Mouse (Mus musculus) common myeloid progenitor, adult 5-6 weeks (primary cell): ENCODE results near the gene Fcgr1. TPM values are rescaled to one million over a fixed set of nuclear protein-coding genes. Genes with fewer than 3 reads are reported as not detected.

Source experiments
- ATAC-seq: replicated peaks from 2 replicates; pipeline ENCODE4 v1.8.0; 2016; ENCODE audit warnings: low read depth, mild to moderate bottlenecking, moderate TSS enrichment, inconsistent platforms; ENCODE audit not compliant: poor library complexity, severe bottlenecking
- total RNA-seq: library from RNA; stranded (forward); fragments of 200-1000, 187-1606 nt; gene quantifications from 2 replicates; pipeline ENCODE4 v1.2.3, GENCODE M21; 2017

Fcgr1 gene
- total RNA-seq, 1 experiment from 2014 or later: not detected

DNA sequence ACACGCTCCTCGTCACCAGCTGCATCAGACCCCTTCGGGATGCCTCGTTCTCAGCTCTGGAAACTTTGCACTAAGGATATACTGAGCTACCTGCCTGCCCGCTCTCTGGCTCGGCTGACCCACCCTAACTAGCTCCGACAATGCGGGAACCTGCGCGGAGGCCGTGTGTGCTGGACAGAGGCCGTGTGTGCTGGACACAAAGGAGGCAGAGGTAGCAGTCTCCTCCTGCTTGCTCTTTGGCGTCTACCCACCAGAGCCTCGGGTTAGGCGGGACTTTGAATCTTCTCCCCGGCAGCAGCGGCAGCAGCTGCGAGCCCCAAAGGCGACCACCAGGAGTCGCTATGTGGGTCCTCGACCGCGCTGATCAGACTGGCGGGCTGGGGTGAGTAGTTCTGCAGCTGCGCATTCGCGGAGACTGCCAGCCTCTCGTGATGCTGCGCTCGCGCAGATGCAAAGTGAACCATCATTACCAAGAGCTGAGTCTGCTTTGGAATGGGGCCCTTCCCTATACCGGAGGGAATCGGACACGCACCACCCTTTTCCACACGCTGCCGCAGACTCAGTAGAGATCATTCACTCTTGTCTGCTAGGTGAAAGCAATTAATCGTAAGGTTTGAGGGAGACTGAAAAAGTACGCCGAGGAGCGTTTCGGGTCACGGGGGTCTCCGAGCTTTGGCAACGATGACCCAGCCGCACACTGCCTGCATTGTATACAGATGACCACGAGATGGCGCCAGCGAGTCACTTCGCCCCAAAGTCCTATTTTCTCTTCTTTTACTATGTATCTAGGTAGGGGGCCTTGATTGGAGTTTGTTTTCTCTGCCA is 15.8 kb downstream of the Fcgr1 start:
- peak; percentile 88 for ATAC-seq

DNA sequence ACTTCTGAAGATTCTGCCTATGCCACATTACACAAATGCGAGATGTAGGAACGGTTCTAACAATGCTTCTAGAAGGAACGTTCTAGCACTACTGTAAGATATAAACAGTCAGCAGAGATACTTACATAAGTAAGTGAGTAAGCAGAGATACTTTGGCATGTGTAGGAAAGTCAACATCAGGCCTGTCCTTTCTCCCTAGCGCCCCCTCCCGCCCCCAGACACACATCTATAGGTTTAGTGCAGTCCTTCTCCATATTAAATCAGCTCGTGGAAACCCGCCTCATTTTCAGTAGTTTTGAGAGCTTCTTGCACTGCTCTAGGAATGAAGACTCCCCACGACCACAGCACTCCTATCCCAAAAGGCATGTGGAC is 16.4 kb downstream of the Fcgr1 start:
- peak; percentile 46; the same call in 1 of the 2 replicates for ATAC-seq

DNA sequence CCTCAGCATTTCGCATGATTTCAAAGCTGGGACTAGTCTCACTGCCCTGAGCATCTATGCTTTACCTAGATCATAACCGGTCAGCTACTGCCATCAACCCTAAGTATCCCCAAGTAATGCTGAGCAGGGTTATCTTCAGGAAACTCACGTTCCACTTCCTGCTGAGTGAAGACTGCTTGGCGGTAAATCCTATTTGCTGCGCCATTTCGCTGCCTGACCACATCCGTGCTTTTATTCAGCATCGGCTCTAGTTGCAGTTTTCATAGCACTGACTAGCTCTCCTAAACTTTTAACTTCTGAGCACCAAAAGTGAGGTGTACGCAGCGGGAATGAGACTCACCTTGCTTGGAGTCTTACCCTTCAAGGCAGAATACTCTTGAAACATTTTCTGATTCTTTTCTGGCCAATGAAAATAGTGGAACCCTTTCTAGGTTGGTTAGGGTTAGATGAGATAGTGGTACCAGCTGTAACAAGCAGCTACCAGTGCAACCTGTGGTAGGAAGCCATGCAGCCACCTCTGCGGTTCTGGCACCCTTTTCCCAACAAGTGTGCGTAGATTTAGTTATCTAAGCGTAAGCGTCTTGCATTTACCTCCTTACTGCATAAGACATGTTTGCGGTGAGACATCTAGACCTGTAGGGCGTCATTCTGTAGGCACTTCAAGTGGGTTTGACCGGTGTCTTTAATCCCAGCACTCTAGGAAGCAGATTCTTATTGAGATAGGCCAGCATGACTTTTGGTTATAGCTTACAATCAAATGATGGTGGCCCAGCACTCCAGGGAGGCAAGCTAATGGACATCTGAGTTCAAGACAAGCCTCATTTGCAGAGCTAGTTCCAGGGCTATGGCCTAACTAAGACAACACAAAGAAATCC is 19.9 kb downstream of the Fcgr1 start:
- ATAC-seq: peak; percentile 20; the same call in 1 of the 2 replicates

DNA sequence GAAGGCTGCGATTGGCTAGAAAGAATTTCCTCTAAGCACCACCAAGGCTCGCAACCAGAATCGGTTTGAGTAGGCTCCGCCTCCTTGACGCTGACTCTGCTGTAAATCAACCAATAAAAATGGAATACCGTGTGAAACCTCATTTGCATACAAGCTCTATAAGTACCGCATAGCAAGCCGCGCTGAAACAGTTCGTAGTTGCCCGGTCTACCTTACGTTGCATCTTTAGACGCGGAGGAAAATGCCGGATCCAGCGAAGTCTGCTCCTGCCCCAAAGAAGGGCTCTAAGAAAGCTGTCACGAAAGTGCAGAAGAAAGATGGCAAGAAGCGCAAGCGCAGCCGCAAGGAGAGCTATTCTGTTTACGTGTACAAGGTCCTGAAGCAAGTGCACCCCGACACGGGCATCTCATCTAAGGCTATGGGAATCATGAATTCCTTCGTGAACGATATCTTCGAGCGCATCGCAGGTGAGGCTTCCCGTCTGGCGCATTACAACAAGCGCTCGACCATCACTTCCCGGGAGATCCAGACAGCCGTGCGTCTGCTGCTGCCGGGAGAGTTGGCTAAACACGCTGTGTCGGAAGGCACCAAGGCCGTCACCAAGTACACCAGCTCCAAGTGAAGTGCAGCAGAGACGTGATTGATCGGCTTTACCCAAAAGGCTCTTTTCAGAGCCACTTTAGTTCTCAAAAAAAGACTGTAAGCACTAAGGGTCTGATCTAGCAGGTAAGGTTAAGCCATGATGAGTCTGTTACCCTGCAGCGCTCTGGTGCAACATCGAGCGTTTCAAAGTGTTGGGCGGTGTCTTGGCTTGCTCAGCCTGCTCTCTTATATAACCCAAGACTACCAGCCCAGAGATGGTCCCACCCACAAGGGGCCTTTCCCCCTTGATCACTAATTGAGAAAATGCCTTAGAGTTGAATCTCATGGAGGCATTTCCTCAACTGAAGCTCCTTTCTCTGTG is 24.0 kb downstream of the Fcgr1 start, which contains the start of gene Hist2h2bb:
Gene Hist2h2bb, plus strand, starts transcription at position 242 of the 964 bp plus-strand sequence.
- peak; percentile 85 for ATAC-seq

DNA sequence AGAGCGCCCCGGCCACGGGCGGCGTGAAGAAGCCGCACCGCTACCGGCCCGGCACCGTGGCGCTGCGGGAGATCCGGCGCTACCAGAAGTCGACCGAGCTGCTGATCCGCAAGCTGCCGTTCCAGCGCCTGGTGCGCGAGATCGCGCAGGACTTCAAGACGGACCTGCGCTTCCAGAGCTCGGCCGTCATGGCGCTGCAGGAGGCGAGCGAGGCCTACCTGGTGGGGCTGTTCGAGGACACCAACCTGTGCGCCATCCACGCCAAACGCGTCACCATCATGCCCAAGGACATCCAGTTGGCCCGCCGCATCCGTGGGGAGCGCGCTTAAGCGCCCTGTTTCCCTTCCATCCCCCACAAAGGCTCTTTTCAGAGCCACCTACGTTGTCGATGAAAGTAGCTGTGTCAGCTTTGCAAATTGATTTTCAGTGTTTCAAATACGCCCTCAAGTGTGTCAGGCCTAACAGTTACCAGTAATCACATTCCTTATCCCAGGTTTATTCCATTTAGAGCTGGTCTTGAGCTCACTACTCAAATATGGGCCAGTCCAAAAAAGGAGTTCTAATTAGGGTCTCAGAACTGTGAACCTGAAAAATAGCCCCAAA is 24.9 kb downstream of the Fcgr1 start:
- peak; percentile 10; the same call in 1 of the 2 replicates for ATAC-seq

DNA sequence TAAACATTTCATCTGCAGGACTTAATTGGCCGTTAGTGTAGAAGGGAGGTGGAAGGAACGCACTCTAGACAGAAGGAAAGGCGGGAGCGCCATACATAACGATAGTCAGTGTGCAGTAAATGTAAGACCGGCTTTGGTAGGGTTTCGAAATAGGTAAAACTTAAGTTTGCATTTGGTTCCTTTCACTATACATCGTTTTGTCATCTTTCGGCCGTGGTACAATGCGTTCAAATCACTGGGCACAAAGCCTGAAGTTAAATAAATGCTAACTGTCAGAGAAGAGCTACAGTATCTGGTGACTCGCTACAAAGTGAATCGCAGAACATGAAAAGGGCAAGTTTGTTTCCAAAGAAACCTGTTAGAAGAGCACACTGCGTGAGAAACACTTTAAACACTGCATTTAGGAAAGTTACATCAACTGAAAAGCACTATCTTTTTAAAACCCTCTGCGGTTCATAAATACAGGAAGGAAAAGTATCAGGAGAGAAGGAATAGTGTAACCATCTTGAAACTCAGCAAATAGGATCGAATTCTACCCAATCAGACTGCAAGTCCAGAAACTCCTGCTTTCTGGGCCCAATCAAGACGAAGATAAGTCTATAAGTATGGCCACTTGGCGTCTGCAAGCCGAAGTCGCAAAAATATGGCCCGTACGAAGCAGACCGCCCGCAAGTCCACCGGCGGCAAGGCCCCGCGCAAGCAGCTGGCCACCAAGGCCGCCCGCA is 25.6 kb downstream of the Fcgr1 start, which contains the start of gene Hist2h3b:
Gene Hist2h3b, plus strand, starts transcription at position 604 of the 725 bp plus-strand sequence.
- peak; percentile 31 for ATAC-seq

DNA sequence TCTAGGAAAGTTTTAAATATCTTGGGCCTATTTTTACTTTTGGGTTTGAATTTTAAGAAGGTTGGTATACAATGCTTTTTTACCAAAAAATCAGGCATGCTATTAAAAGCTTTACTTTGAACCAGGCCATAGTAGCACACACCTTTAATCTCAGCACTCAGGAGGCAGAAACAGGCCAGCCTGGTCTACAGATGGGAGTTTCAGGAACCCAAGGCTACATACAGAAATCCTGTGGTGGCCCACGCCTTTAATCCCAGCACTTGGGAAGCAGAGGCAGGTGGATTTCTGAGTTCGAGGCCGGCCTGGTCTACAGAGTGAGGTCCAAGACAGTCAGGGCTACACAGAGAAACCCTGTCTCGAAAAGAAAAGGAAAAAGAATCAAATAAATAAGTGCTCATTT is 26.2 kb downstream of the Fcgr1 start:
- ATAC-seq: no peak

DNA sequence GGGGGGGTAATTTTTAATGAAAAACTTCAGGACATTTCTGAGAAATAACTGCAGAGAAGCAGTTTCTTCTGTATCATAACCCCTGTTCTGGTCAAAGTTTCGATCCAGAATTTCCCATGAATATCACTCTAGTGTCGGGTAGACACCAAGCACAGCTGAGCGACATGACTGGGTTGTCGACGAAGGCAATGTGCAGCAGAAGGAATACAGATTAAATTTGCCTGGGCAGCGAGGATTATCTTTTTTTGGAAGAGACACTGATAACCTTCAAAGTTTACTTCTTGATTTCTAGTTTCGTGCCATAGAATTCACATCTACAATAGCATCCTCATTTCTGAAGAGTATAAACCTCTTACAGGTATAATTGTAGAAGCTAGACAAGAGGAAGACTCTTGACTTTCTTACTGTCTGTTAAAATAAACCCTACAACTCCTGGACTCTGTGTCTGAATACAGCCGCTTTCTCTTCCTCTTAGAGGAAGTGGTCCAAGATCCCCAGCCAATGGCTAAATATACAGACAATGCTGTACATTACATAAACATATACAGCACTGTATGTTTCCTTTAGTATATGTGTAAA is 27.5 kb downstream of the Fcgr1 start:
- no peak for ATAC-seq

DNA sequence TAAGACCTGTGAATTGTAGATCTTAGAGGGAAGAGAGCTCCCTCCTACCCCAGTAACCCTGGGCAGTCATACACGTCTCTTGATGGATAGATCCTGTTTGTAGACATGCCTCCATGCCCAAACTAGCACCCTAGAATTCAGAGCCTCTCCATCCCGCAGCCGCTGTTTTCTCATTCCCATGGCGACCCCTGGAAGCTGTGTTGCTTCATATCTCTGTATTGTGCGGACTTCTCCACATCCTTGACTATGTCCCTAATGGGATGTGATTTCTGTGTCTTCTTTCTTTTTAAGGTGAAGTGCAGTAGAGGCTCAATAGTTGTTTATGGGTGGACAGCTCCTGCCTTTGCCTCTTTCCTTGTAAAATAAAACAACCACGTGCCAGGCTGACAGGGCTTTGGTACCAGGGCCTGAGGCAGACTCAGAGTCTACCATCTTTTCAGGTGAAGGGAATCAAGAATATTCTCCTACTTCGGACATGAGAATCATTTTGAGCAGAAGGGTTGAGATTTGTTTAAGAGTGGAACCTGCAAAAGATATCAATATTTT is 29.3 kb downstream of the Fcgr1 start:
- no peak for ATAC-seq

DNA sequence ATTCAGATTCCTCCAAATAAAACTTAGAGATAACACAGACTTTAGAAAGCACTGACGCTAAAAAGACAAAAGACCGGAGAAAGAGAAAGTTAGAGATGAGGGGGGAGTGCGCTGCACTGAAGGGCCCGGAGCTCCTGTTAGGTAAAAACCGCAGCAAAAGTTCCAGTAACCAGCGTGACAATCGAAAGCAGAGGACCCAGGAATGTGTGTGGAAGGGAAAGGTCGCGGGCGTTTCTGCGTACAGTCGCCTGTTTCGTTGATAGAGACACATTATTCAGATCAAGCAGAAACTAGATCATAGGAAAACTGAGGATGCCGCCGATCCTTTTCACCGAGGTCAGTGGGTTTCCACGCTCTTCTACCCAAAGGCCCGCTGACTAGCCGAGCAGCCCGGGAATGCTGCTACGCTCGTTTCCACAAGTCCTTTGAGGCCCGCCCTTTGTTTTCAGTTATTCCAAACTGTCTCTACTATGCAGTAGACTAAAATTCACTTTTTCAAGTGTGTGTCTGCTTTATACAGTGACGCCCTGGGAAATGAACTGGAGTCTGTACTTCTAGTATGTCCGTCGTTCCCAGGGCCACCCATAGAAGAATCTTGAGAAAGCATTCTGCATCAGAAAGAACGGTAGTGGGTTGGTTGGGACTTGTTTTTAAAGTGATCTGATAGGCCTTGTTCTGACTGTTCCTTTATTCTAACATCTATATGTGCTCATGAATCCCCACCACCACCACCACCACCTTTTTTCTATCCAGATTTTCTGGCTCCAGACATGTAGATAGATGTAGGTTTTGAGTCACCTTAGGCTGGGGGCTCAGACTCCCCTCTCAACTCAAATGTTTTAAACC is 30.0 kb downstream of the Fcgr1 start:
- ATAC-seq: peak; percentile 35

DNA sequence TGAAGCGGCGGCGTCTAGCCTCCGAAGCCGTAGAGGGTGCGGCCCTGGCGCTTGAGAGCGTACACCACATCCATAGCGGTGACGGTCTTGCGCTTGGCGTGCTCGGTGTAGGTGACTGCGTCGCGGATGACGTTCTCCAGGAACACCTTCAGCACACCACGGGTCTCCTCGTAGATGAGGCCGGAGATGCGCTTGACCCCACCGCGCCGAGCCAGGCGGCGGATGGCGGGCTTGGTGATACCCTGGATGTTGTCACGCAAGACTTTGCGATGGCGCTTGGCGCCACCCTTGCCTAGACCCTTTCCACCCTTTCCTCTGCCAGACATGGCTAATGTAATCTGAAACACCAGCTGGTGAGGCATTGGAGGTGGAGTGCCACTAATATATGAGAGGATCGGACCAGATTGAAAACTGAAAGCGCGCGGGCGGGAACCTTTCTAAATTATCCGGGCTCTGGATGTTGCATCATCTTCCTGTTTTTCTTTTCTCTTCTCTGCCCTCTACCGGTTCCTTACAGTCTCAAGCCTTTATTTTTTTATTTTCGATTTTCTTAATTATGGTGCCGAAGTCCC is 30.7 kb downstream of the Fcgr1 start, which contains the start of gene Hist2h4:
Gene Hist2h4, minus strand, starts transcription at position 333 of the 572 bp plus-strand sequence.
- ATAC-seq: peak; percentile 86

DNA sequence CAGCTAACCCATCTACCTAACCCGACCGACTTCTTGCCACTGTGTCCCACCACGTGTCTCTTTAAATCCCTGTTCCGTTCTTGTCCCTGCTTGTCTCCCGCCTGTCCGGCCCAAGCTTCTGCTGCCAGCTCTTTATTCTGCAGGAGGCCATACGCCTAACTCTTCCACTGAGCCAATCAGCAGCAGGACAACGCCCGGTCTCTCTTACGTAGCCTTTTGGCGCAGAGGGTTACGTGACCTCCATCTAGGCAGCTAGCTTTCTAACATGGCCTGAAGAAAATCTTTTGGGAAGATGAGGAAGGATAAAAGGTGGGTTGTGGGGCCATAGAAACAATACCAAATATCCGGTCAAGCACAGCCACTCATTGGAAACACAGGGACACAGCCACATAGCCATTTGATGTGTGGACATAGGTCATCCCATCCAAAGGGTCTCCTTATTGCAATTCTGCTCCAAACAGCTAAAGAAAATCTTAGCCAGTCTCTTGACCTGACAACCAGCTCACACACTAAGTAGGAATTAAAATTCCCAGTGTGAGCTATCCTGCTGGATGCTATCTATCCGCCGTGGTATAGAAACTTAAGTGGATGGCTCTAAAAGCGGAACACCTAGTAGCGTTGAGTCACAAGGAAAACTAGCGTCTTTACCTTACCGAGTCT is 31.4 kb downstream of the Fcgr1 start:
- ATAC-seq: peak; percentile 66

DNA sequence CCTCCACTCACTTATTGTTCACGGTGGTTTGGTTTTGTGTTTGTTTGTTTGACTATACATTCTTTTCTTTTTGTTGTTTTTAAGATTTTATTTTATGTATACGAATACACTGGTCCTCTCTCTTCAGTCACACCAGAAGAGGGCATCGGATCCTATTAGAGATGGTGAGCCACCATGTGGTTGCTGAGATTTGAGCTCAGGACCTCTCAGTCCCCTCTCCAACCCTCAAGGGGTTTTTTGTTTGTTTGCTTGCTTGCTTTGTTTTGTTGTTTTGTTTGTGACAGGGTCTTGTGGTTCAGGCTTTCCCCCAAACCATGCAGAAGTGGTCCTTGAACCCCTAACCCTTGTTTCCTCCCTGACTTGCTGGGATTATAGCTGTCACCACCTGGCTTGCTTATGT is 32.1 kb downstream of the Fcgr1 start:
- no peak for ATAC-seq

DNA sequence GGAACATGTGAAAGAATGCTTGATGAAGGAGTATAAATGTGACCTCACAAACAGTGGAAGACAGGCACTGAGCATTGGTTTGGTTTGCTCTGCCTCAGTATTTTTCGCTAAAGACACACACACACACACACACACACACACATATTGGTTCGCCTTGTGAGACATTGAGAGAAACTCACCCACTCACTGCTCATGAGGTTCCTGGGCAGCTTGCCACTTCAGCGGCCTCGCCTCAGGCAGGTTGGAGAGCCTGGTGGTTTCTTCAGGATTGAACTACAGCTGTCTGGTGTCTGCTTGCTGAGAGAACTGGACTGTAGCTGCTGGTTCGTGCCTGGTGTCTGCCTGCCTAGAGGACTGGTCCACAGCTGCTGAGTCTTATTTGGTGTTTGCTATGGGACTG is 33.5 kb downstream of the Fcgr1 start:
- ATAC-seq: no peak

DNA sequence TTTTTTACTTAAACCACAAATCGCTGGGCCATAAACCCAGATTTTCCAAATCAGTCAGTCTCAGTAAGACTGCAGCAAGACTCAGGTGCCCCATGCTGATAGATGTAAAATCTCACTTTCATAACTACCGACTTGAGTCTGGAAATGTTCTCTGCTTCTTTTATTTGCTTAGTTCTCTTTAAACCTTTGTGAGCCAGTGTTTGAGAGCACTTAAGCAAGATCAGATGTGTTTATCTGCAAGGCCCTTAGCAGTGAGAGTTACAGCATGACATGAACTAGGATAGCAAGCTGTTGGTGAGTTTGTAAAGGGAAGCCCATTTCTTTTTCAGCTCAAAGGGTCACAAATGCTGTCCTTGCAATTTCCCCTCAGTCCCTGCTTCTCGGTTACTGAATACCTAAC is 36.6 kb downstream of the Fcgr1 start:
- no peak for ATAC-seq

DNA sequence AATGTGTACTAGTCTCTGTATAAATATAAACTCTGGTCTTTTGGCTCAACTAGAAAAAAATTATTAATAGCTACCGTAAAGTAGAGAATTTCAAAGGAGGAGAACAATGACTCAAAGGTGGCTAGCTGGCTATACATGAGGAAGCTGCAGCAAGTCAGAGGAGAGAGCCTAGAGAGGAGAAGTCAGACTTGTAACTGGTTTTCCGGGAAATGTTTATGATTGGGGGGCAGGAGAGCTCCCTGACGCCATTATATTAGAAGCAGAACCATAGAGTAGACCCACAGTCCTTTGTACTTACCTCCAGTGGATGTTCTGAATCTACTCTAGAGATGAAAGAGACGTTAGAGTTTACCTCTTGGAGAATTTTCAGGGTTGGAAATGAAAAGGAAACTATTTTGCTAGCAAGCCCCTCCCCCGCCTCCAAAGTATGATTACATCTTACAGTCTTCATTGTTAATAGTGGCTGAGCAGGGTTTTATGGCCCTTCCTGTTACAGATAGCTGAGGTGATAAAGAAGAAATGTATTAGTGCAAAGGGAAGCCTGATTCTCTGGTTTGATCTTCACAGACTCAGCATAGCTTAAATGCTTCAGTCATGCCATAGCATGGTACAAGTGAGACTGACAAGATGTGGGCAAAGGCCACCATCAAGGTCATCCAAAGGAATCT is 37.7 kb downstream of the Fcgr1 start:
- ATAC-seq: no peak
